Mouse (Mus musculus): Measurements from ENCODE around the gene Cox5b.
A peak's percentile ranks its signal among the peaks of the same experiment; 100 is the strongest.

Cox5b gene

DNA sequence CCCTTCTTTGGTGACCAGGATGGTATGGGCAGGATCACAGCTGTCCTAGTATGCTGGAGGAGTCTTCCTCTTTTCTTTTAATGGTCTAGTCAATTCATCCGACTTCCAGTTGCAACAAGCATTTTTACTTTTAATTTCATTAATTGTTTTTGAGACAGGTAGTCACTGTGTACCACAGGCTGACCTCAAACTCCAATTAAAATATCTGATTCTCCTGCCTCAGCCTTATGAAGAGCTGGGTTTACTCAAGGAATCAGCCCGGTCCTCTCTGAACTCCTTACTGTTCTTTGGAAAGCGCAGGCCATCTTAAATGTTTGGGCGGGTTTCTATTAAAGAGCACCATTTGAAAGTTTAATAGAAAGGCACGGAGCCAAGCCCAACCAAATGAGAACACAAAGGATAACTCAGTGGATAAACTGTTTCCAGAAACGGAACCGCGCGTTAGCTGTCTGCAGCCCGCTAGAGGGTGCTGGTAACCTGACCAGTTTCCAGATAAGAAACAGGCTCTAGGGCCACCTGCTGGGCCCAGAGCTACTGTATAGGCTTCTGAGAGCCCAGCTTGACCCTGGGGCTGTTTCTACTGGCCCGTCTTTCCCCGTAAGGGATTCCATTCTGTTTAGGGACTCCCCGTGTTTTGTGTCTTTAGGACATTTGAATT is 7.3 kb upstream of the Cox5b start:
- peak; percentile 80 for DNase-seq (ENCODE audit: low read depth, low spot score)

DNA sequence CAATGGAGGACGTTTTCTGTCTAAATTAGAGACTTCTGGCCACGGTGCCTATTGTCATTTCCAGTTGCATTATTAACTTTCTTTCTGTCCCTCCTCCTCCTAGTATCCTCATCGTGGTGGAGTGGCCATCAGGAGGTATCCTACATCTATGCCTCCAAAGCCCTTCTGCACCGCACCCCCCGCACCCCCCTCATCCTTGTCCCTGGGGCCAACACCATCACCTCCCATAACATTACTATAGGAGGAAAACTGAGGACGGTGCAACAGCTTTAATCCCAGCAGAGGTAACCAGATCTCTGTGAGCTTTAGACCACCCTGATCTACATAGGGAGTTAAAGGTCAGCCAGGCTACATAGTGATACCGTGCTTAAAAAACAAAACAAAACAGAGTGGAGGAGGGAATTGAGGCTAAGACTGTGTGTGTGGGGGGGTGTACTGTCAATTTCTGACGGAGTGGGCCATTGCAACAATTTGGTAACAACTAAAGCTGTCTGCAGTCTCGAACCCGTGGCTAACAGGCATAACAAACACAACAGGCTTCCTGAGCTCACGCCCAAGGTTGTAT is 496 bp upstream of the Cox5b start:
- no peak for DNase-seq (ENCODE audit: low read depth, low spot score)

DNA sequence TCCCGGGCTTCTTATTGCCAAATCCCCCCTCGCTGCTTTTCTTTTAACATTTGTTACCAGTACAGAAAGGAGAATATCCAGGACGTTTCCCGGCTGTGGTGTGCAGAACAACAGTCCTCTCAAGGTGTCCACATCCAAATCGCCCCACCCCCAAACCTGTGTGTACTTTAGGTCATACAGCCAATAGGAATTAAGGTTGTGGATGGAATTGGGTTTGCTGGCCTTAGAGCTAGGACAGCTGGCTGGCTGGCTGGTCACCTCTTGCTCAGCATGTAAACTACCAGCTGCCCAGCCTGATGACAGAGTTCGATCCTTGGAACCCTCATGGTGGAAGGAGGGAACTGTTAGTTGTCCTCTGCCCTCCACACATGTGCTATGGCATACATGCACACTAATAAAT is 3.6 kb downstream of the Cox5b start:
- no peak for DNase-seq (ENCODE audit: low read depth, low spot score)

DNA sequence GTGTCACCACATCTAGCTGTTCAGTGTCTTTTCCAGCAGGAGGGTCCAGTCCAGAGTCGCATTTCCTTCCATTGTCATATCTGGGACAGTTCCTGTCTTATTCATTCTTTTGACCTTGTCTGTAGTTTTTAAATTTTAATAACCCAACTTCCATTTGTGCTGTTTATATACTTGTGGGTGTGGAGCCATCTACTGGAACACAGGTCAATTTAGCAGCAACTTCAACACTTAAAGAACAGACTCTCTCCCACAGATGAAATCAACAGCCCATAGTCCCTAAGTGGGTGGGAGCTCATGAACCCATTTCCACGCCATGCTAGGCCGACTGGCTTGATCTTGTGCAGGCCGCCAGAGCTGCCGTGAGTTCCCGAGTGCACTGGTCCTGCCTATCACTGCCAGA is 5.2 kb downstream of the Cox5b start:
- no peak for DNase-seq (ENCODE audit: low read depth, low spot score)

DNA sequence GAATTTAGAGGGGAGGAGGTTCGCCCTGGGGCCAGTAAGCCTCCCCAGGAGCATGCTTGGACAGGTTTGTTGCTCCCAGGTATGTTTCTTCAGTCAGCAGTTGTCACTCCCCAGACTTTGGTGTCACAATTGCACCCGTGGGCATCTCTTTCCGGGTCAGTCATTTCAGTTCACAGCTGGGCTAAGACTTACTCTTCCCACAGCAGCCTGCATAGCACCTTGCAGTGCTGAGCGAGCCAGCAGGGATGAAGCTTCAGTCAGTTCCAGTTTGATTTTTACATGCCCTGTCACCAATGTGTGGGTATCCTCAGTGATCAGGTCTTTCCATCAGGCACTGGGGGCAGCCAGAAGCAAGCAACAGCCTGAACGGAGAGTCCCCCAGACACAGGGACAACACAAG is 5.8 kb downstream of the Cox5b start:
- no peak for DNase-seq (ENCODE audit: low read depth, low spot score)

DNA sequence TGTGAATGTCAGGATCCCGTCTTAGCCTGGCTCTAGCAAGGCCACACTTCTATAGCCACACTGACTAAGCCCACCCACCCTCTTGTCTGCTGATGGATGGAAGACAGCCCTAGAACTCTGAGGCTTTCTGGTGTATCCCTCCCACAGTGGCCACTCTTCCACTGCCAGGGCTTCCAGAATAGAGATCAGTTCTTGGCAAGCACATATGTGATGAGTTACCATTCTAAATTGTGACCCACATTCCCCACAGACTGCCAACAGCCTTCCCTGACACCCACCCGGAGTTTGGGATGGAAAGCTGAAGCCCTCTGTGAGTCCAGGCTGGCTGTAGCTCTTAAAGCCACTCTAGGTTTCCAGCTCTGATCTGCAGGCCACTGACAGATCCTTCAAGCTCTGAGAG is 15.9 kb downstream of the Cox5b start:
- no peak for DNase-seq (ENCODE audit: low read depth, low spot score)

DNA sequence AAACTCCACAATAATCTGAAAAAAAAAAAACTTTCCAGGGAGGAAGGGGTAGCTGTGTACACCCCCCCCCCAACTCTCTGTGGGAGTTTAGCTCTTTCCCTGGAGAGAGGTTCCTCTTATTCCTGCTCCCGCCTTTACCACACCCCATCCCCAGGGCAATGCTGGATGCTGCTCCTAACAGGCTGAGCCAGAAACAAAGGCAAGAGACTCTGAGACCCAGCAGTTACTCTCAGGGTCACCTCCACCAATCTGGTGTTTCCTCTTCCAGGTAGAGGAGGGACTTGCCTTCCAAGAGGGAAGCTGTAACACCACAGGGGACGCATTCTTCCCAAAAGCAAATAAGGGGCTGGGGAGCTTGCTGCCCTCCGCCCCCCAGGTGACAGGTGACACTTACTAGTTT is 16.5 kb downstream of the Cox5b start:
- no peak for DNase-seq (ENCODE audit: low read depth, low spot score)

DNA sequence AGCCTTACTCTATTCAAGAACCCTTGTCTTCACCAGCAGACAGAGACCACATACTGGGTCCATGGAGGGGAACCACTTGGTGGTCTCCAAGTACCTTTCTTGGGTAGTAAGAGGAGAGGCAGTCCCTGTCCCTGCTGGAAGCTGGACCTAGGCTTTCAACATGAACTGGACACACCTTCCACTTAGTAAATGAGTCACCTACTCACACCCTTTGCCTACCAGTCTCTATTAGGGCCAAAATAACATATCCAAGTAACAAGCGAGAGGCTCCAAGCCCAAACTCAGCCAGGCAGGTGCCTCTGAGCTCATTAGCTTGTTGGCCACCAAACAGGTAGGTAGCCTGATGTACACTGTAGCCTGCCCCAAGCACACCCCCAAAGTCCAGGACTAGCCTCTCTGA is 17.4 kb downstream of the Cox5b start:
- DNase-seq (ENCODE audit: low read depth, low spot score) = no peak

DNA sequence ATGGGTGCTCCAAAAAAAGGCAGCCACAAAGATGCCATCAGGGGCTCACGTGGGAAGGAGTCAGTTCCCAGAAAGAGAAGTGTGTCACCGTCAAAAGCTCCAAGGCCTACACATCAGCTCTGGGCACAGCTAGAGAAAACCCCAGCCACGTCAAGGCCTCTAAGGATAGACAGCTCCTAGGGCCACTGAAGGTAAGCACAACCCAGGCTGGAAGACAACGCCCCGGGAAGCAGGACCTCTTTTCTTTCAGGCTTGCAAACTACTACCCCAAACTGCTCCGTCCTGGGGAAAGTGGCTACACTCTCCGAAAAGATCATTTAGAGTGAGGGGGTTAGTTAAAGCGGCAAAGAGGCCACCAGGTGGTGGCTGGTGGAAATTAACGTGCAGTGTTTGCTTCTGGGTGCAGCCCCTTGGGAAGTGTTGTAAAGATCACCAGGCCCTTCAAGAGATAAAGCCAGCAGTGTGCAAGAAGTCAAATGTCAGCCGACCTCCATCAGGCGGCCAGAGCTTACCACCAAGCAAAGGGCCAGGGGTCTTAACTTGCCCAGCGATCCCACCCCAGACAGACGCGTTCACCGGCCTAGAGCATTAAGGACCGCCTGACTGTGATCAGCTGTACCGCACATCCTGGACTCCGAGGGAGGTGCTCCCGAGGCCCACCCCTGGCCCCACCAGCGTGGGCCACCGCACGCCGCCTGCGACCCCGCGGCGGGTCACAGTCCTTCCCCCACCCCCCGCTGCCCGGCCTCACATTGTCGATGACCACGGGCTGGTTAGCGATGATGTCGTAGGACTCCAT is 18.0 kb downstream of the Cox5b start:
- DNase-seq (ENCODE audit: low read depth, low spot score) = peak; percentile 40

DNA sequence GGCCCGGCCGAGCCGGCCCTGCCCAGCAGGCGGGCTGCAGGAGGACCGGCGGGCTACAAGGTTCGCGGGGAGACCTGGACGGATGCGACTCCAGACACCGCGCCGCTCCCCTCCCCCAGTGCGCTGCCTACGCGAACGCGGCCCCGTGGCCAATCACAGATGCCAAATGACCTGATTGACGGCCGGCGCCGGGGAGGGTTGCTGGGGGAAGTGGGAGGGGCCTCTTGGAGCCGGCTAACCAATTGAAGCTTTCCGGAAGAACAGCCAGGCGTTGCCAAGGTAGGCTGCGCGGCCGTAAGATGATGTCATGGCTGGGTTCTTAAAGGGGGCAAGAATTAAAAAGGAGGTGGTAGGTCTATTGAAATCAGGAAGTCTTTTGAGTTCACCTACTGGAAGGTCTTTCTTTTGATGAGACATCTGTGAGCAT is 18.6 kb downstream of the Cox5b start, which contains the start of gene 4933424G06Rik:
TSS of gene 4933424G06Rik (plus strand) at position 296 of the 427 bp plus-strand sequence.
- peak; percentile 96 for DNase-seq (ENCODE audit: low read depth, low spot score)

DNA sequence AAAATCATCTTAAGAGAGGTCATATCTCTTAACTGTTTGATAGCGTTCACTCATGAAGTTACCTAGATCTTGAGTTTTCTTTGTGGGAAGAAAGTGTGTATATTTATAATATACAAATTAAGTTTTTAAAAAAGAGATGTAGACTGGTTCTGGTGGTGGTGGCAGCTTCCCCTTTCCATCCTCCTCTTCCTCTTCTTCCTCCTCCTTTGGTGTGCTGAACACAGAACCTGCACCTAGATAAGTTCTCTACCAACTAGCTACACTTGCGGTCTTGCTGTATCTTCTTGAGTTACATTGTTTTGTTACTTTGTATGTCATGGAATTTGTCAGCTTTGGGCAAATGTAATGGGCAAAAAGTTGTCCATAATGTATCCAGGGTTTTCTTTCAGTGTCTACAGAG is 19.9 kb downstream of the Cox5b start:
- no peak for DNase-seq (ENCODE audit: low read depth, low spot score)

DNA sequence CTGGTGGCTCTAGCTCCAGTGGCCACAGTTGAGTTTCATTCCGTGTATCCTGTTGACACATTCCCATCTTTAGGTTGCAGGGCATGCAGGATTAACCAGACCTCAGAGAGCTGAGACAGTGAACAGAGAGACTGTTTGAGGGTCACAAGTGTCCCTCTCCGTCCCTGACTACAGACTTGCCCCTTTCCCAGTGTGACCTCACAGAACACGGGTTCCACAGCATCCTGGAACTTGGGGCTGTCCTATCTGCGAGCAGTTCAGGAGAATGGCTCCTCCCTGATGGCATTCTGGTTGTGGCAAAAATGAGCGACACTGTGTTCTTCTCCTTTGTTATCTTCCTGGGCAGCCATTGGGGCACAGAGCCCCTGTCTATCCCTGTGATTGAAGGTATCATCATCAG is 23.1 kb downstream of the Cox5b start, which contains the start of gene Actr1b:
TSS of gene Actr1b (minus strand) at position 112 of the 400 bp plus-strand sequence.
- no peak for DNase-seq (ENCODE audit: low read depth, low spot score)

DNA sequence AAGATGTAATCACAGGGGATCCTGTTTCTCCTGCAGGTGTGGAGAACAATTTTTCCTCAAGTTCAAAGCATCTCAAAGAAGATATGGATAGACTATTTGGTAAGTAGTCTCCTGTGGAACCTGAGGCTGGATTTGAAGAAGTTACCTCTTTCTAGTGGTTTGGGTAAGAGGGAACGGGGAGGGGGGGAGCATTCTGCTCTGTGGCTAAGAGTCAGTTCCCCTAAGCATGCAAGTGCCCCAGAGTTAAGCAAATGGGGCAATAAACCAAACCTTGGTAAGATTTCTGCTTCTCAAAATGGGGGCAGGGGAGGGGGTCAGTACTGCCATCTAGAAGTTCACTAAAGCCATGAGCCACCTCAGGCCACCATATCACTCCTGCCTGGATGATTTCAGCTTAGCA is 27.5 kb downstream of the Cox5b start:
- DNase-seq (ENCODE audit: low read depth, low spot score) = no peak

DNA sequence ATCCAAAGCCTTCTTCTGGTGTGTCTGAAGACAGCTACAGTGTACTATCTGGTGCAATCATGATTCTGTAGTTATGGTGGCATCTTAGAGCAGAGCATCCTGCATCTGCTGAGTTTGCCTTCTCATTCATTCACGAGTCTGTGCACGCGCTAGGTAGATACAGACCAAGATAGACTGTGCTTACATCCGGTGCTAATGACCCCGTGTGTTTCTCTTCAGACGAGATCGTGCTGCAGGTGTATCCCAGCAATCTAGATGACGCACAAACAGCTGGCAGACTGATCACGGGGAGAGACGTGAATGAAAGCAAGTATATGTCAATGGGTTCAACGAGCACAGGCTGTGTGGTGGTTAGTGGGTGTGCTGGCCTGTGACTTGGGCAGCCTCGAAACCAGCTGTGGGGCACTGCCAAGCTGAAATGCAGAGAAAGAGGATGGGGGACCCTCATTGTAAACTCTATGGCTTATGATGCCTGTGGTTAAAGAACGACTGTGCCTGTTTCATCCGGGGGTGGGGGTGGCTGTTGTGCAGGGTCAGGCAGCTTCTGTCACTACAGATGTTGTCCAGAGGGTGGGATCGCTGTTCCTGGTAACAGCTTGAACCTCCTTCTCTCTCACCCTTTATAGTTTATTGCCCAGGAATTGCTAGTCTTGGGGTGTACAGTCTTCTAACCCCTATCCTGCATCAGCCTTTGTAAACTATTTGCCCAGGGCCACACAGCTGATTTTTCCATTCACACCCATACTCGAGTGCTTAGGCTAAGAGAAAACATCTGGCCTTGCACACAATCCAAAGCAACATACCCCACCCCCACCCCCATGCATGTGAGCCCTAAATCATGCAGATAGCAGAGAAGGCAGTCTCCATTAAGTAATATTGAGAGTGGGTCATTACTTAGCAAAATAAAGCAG is 32.2 kb downstream of the Cox5b start:
- DNase-seq (ENCODE audit: low read depth, low spot score) = peak; percentile 74

DNA sequence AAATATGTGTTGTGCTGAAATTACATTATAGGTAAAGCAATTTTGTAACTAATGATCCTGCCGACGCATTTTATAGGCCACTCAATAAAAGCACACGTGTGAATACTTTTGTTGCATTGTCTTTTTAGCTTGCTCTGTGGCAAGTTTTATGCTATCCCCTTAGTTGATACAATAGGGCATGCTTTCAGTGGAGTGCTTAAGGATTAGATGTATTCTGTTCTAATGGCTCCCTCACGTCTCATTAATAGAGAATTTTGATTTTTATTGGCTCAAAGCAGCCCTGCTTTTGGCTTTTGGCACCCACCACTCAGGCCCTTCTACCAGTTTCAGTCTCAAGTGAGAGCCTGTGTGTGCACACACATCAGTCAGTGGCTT is 32.8 kb downstream of the Cox5b start:
- no peak for DNase-seq (ENCODE audit: low read depth, low spot score)

DNA sequence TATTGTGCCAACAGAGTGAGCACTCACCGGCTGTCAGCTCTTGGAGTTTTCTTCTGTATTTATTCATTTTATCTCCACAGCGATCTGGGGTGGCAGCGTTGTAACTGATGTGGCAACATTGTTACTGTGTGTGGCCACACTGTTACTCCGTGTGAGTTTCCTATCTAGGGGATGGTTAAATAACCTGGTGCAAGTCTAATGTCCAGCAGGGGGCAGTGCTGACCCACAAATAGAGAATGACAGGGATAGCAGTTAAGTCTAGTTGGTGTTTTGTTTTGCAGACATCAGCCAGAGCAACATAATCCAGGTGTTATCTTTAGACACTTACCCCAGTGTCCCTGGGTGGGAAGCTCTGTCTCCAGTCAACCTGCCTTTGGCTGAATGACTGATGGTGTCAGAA is 46.1 kb downstream of the Cox5b start:
- peak; percentile 84 for DNase-seq (ENCODE audit: low read depth, low spot score)

DNA sequence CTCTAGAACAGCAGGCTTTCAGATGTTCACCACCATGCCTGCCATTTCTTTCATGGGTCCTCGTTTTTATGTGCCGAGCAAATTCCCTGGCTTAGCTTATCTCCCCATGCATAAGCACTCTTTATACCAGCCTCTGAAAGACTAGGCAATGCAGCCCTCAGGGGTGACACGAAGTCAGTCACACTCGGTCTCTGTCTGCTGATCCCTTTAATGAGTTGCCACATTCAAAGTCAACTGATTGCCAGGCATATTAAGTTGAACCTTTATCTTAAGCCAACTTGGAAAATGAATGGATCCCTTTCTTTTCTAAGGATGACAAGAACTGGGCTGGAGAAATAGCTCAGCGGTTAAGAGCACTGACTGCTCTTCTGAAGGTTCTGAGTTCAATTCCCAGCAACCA is 48.0 kb downstream of the Cox5b start:
- no peak for DNase-seq (ENCODE audit: low read depth, low spot score)

DNA sequence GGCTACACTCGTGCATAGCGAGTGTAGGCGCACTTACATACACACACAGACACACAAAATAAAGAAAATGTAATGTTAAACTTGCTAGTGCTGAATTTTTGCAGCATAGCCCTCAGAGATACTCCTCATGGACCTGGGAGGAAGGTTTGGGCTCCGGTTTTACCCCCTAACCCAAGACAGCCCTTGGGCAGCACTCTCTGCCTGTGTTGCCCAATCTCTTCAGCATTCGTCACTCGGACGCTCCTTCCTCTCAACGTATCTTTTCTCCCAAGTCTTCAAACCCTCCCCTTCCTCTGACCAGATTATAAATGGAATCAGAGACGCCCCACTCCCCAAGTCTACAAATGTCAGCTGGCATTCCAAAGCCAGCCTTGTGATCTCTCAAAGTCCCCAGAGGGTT is 51.8 kb downstream of the Cox5b start:
- no peak for DNase-seq (ENCODE audit: low read depth, low spot score)

Data from forelimb bud, embryonic 11.5 days (tissue).